Mouse (Mus musculus) heart, embryonic 15.5 days (tissue): ENCODE results near the gene Mtf2. TPM values are rescaled to one million over a fixed set of nuclear protein-coding genes. Genes with fewer than 3 reads are reported as not detected.
"Not testable (repeated sequence)": the region's sequence is repeated elsewhere in the genome, so short reads cannot be mapped to it uniquely, and the experiment has no call there.

Experiments
- ATAC-seq: fragments of 200-750 bp; cut with Nextera tagmentation; replicated peaks from 2 replicates; pipeline ENCODE4 v1.8.0; 2017; ENCODE audit warnings: low read depth, moderate TSS enrichment; ENCODE audit not compliant: insufficient number of reproducible peaks, insufficient read depth, low FRiP score
- H3K27ac ChIP-seq: fragments of 300-500 bp; sonication (generic); 2 replicates; pipeline ENCODE4 v1.5.1; 2015; ENCODE audit warnings: mild to moderate bottlenecking, inconsistent platforms
- H3K27me3 ChIP-seq: fragments of 300-500 bp; sonication (generic); 2 replicates; pipeline ENCODE4 v1.6.1; 2015; ENCODE audit warnings: inconsistent platforms
- H3K36me3 ChIP-seq: fragments of 300-500 bp; sonication (generic); 2 replicates; pipeline ENCODE4 v1.6.1; 2015; ENCODE audit warnings: mild to moderate bottlenecking, inconsistent platforms
- H3K4me1 ChIP-seq: fragments of 300-500 bp; sonication (generic); replicated peaks from 2 replicates; pipeline ENCODE4 v1.6.1; 2015; ENCODE audit warnings: inconsistent platforms
- H3K4me2 ChIP-seq: fragments of 300-500 bp; sonication (generic); 2 replicates; pipeline ENCODE4 v1.6.1; 2015; ENCODE audit warnings: inconsistent platforms, mild to moderate bottlenecking, moderate library complexity
- H3K4me3 ChIP-seq: fragments of 300-500 bp; sonication (generic); 2 replicates; pipeline ENCODE4 v1.5.1; 2015; ENCODE audit warnings: mild to moderate bottlenecking, inconsistent platforms
- H3K9ac ChIP-seq: fragments of 300-500 bp; sonication (generic); 2 replicates; pipeline ENCODE4 v1.6.1; 2015; ENCODE audit warnings: mild to moderate bottlenecking, inconsistent platforms
- H3K9me3 ChIP-seq: fragments of 300-500 bp; sonication (generic); replicated peaks from 2 replicates; pipeline ENCODE4 v1.6.1; 2016; ENCODE audit warnings: inconsistent platforms
- WGBS: fragments of 180-500 bp; shearing (Covaris S2); methylation state at CpG from one replicate; pipeline ENCODE4 v1.1.7; 2015; ENCODE audit warnings: mixed read lengths; 5-methylcytosine and 5-hydroxymethylcytosine counted together
- polyA plus RNA-seq: library from polyadenylated mRNA; unstranded; fragments of >200 nt; fragmentation: Nextera tagmentation; extraction: Ambion mirVana; gene quantifications from 2 replicates; pipeline ENCODE4 v1.2.1, GENCODE M21; 2015

The Mtf2 gene
- polyA plus RNA-seq, 1 experiment from 2014 or later, result 53.0 TPM

DNA sequence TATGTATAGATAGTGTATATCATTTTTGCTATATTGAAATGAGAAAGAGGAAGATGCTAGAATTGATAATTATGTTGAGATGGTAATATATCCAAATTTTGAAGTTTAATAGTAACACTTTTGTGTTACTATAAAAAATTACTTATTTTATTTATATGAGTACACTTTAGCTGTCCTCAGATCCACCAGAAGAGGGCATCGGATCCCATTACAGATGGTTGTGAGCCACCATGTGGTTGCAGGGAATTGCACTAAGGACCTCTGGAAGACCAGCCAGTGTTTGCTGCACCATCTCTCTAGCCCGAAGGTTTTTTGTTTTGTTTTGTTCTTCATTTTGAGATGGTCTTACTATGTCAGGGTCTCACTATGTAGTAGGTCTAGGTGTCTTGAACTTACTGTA lies 20.0 kb downstream of the Mtf2 start:
- no peaks in the 10 kb centered on the region for H3K9me3 ChIP-seq
- no peaks in the 10 kb centered on the region for H3K27me3 ChIP-seq
- no peak for ATAC-seq
- H3K27ac ChIP-seq, result no peak overlapping the region
- peaks cover 38% of the 10 kb centered on the region for H3K36me3 ChIP-seq
- H3K4me2 ChIP-seq, result no peak overlapping the region
- WGBS, result 93% methylated on average over 2 of the region's 2 CpGs
- H3K9ac ChIP-seq, result no peak overlapping the region
- H3K4me1 ChIP-seq, result no peaks in the 10 kb centered on the region
- H3K4me3 ChIP-seq, result no peak overlapping the region

DNA sequence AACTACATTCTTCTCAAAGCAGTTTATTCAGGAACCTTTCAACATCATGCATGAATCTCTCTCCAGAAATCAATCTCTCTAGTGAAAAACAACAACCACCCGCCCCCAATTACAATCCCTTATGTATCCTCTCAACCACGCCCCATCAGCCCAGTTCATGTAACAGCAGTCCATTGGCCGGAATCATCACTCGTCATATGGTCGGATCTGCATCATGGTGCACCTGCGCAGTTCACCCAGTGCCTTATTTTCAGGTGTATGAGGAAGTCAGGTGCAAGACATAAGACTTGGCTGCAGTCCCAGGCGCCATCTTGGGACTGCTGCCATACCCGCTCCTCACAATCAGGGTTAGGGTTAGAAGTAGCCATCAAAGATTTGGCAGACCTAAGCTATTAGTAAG lies 27.3 kb downstream of the Mtf2 start:
- H3K27me3 ChIP-seq, H3K9me3 ChIP-seq, H3K4me1 ChIP-seq, H3K4me2 ChIP-seq, H3K9ac ChIP-seq, H3K4me3 ChIP-seq, ATAC-seq, H3K27ac ChIP-seq: not testable (repeated sequence)
- peaks cover 54% of the 10 kb centered on the region for H3K36me3 ChIP-seq
- 97% methylated on average over 8 of the region's 8 CpGs for WGBS

DNA sequence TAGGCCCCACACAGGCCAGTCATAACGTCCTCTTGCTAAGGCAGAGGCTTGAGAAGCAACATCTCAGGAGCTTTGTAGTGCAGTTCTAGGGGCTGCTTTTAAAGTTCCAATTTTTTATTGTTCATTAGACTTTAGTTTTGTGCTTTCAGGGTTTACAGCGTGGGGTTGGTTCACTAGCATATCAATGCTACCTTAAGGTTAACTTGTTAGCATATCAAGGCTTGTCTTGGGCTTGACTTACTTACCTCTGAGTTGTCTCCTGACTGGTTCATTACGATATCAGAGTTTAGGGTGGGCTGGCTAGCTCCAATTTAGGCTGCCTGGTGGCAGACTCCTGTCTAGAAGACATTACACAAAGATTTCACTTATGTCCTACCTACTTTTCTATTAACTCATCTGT lies 32.2 kb downstream of the Mtf2 start:
- ATAC-seq, result no peak
- no peak overlapping the region for H3K4me3 ChIP-seq
- H3K9ac ChIP-seq, result no peak overlapping the region
- H3K27ac ChIP-seq, result no peak overlapping the region
- H3K27me3 ChIP-seq, result no peaks in the 10 kb centered on the region
- no peaks in the 10 kb centered on the region for H3K9me3 ChIP-seq
- peaks cover 34% of the 10 kb centered on the region for H3K36me3 ChIP-seq
- 95% methylated on average over 3 of the region's 3 CpGs for WGBS
- no peaks in the 10 kb centered on the region for H3K4me1 ChIP-seq
- no peak overlapping the region for H3K4me2 ChIP-seq

DNA sequence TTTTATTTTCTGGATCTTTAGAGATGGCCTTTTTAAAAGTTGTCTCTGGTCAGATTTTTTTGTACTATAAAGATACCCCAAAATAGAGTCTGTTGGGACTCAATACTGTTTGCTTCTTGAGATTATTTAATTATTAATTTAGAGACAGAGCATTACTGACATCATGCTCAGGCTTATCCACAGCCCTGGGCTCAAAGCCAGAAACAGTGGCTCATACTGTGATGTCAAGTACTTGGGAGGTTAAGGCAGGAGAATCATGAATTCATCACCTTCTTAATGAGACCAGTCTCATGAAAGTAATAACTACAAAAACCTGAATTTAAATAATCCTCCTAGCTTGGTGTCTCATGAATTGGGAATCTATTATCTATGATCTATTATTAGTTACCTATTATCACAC lies 34.7 kb downstream of the Mtf2 start:
- no peak overlapping the region for H3K27ac ChIP-seq
- no peak overlapping the region for H3K4me2 ChIP-seq
- H3K36me3 ChIP-seq, result peaks cover 40% of the 10 kb centered on the region
- no peak overlapping the region for H3K9ac ChIP-seq
- no peaks in the 10 kb centered on the region for H3K9me3 ChIP-seq
- no peaks in the 10 kb centered on the region for H3K4me1 ChIP-seq
- no peaks in the 10 kb centered on the region for H3K27me3 ChIP-seq
- H3K4me3 ChIP-seq, result no peak overlapping the region
- no peak for ATAC-seq

DNA sequence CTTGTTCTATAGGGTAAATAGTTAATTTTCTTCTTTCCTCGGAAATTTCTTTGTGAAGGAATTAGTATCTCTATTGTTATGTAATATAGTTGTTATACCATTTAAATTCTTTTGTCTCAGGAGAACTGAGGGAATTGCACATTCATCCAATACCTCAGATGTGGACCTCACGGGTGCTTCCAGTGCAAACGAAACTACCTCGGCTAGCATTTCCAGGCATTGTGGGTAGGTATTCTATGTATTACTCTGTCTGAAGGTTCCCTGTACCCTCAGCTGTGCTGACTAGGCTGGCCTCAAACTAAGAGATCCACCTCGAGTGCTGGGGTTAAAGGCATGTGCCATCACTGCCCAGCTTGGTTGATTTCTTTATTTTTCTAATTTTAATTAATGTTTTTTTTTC lies 38.8 kb downstream of the Mtf2 start:
- 85% methylated on average over 5 of the region's 5 CpGs for WGBS
- Histone ChIP-seq H3K4me1 (no peaks in the 10 kb centered on the region), H3K4me2 (no peak overlapping the region), H3K36me3 (peaks cover 46% of the 10 kb centered on the region), H3K27ac (no peak overlapping the region), H3K27me3 (no peaks in the 10 kb centered on the region), H3K9ac (no peak overlapping the region), H3K4me3 (no peak overlapping the region), H3K9me3 (no peaks in the 10 kb centered on the region)
- ATAC-seq, result no peak

DNA sequence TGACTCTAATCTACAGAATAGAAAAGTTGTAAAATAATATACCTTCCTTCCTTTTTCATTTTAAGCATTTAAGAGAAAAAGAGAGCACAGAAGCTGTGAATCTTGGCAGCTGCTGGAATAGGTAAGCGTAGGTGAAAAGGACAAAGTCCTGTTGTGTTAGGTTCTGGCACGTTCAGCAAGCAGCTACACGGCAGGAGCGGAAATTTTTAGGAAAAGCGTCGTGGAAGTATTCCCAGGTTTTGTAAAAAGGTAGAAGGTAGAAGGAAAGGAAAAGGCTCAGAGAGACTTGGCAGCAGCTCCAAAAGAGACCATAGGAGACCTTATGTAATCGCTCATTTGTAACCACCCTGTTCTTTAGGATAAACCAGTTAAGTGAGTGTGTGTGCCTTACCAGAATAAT lies 43.9 kb downstream of the Mtf2 start:
- no peak overlapping the region for H3K4me2 ChIP-seq
- WGBS, result 94% methylated on average over 7 of the region's 7 CpGs
- H3K9ac ChIP-seq, result no peak overlapping the region
- no peaks in the 10 kb centered on the region for H3K9me3 ChIP-seq
- H3K4me3 ChIP-seq, result no peak overlapping the region
- H3K36me3 ChIP-seq, result peaks cover 26% of the 10 kb centered on the region
- no peaks in the 10 kb centered on the region for H3K27me3 ChIP-seq
- no peak for ATAC-seq
- no peak overlapping the region for H3K27ac ChIP-seq
- no peaks in the 10 kb centered on the region for H3K4me1 ChIP-seq

DNA sequence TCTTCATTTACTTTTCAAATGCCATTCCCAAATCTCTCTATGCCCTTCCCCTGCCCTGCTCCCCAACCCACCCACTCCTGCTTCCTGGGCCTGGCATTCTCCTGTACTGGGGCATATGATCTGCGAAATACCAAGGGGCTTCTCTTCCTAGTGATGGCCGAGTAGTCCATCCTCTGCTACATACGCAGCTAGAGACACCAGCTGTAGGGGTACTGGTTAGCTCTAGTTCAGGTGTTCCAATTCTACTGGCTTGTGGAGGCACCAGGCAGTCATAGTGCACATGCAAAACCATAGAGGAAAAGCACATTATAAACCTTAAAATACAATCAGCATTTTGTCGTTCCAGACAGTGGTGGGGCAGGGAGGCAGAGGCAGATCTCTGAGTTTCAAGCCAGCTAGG lies 52.2 kb downstream of the Mtf2 start:
- H3K4me3 ChIP-seq, result no peak overlapping the region
- no peak for ATAC-seq
- no peaks in the 10 kb centered on the region for H3K36me3 ChIP-seq
- H3K27me3 ChIP-seq, result no peaks in the 10 kb centered on the region
- H3K4me2 ChIP-seq, result no peak overlapping the region
- no peaks in the 10 kb centered on the region for H3K9me3 ChIP-seq
- no peaks in the 10 kb centered on the region for H3K4me1 ChIP-seq
- H3K27ac ChIP-seq, result no peak overlapping the region
- H3K9ac ChIP-seq, result no peak overlapping the region
- WGBS, result 87% methylated on average over 4 of the region's 4 CpGs

DNA sequence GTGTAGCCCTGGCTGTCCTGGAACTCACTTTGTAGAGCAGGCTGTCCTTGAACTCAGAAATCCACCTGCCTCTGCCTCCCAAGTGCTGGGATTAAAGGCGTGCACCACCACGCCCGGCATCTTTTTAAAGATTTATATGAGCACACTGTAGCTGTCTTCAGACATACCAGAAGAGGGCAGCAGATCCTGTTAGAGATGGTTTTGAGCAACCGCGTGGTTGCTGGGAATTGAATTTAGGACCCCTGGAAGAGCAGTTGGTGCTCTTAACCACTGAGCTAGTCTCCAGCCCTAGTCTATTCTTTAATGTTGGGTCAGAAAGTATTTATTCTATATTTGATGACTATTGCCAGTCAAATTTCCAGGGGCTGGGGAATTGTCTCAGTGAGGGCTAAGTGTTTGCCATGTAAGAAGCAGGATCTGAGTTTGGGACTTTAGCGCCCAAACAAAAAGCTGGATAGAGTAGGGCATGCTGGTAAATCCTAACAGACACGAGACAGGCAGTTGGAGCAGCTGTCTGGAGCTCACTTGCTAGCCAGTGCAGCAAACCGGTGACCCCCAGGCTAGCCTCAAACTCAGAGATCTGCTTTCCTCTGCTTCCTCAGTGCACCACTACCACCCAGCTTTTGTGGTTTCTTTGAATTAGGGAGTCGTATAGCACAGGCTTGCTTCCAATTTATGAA lies 54.9 kb downstream of the Mtf2 start:
- H3K27me3 ChIP-seq, result no peaks in the 10 kb centered on the region
- H3K4me2 ChIP-seq, result no peak overlapping the region
- H3K9me3 ChIP-seq, result no peaks in the 10 kb centered on the region
- no peak overlapping the region for H3K4me3 ChIP-seq
- no peak overlapping the region for H3K27ac ChIP-seq
- WGBS, result 80% methylated on average over 9 of the region's 9 CpGs
- H3K9ac ChIP-seq, result no peak overlapping the region
- H3K36me3 ChIP-seq, result 0 out of 2 replicates have a peak, but pooled peaks cover 3% of the 10 kb centered on the region
- no peak for ATAC-seq
- H3K4me1 ChIP-seq, result no peaks in the 10 kb centered on the region

DNA sequence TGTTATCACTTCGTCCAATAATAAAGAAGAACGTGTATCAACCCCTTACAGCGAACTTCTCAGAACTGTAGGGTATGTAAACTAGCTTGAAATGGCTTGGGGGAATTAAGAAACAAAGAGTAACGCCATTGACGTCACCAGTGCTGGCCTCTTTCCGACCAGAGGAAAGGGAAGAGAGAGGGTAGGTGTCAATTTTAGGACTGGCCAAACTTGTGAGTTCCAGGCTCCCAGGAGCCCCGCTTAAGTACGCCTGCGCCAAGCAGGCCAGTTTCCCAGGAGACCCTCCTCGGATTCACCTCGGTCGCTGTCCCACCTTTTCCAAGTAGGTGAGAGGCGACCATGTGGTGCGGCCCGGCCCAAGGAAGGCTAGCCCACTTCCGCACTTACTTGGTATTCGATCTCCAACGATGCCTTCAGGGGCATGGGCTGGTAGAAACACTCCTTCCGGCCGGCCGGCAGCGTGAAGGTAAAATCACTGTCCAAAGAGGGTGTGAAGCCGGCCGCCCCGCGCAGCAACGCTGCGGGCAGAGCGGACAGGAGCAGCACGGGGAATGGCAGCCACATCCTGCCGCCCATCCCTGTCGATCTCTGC lies 66.5 kb downstream of the Mtf2 start:
- Histone ChIP-seq H3K9ac (peak overlapping the region; percentile 80), H3K27ac (peak overlapping the region; percentile 88), H3K36me3 (peaks cover 17% of the 10 kb centered on the region; the same call in 1 of the 2 replicates), H3K4me3 (peak overlapping the region; percentile 70), H3K4me2 (peak overlapping the region; percentile 84), H3K9me3 (no peaks in the 10 kb centered on the region), H3K4me1 (peaks cover 9% of the 10 kb centered on the region; the same call in 1 of the 2 replicates), H3K27me3 (no peaks in the 10 kb centered on the region)
- 0% methylated on average over 32 of the region's 32 CpGs for WGBS
- ATAC-seq, result peak; percentile 29

DNA sequence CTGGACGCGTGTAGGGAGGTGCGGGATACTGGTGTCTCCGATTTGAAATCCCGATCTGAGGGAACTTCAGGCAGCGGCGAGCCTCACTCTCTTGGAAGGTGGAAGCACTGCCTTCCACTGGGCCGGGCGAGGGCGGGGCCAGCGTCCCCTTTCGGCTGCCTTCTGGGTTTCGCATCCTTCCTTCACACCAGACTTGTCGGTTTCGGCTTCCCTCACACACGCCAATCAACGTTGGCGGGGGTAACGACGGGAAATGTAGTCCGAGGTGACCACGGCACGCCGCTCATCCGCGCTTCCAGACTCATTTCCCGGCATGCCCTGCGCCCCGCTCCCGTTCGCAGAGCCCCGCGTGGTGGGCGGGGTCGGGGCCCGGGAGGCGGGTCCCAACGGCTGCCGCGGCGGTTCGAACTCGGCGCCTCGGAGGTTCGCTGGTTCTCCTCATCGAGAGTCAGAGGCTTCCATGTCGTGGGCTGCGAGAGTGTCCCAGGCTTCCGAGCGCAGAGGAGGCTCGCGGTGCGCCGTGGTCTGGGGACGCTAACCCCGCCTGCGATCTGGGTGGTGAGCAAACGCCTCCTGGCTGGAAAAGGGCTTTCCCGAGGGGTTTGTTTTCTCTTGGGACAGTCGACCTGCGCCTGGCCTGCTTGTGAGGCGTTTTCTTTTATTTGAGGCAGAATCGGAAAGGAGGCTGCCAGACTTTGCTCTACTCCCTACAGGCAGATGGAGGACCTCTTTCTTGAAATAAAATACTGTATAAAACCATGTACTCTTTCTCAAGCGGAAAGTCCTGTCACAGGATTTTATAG lies 67.2 kb downstream of the Mtf2 start, which contains the start of the genes Tmed5 and Ccdc18:
TSS of gene Tmed5 (minus strand) at position 180 of the 803 bp plus-strand sequence.
TSS of gene Ccdc18 (plus strand) at position 435 of the 803 bp plus-strand sequence.
- H3K4me2 ChIP-seq, result peak within 1 kb of the TSS; percentile 84
- peak; percentile 99 for ATAC-seq
- under 1% methylated on average over 65 of the region's 65 CpGs for WGBS

DNA sequence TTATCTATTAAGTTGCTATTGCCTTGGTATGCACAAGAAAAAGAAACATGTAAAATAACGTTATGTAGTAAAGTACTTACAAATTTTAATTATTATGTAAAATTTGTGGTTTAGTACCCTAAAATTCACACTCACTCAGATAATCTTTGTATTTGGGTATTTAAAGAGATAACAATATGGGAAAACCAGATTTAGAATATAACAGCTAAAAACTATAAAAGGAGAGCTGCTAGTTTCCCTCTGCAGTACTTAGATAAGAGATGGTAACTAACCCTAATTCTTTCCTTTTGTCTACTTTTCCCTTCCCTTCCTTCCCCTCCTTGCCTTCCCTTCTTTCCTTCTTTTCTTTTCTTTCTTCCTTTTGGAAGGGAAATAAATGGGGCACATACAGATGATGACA lies 87.1 kb downstream of the Mtf2 start:
- no peak for ATAC-seq
- no peak overlapping the region for H3K4me3 ChIP-seq
- H3K27ac ChIP-seq, result no peak overlapping the region
- H3K27me3 ChIP-seq, result no peaks in the 10 kb centered on the region
- no peak overlapping the region for H3K9ac ChIP-seq
- H3K4me2 ChIP-seq, result no peak overlapping the region
- no peaks in the 10 kb centered on the region for H3K4me1 ChIP-seq
- H3K36me3 ChIP-seq, result no peaks in the 10 kb centered on the region
- WGBS, result 91% methylated on average over 1 of the region's 1 CpGs
- no peaks in the 10 kb centered on the region for H3K9me3 ChIP-seq

More for the DNA sequence above, 67.2 kb downstream of the Mtf2 start, which contains the start of the genes Tmed5 and Ccdc18:
- Histone ChIP-seq H3K9ac (peak within 1 kb of the TSS; percentile 80), H3K27me3 (no peaks in the 10 kb centered on the region), H3K27ac (peak within 1 kb of the TSS; percentile 88), H3K36me3 (peaks cover 16% of the 10 kb centered on the region; the same call in 1 of the 2 replicates), H3K4me1 (peaks cover 9% of the 10 kb centered on the region; the same call in 1 of the 2 replicates), H3K9me3 (no peaks in the 10 kb centered on the region), H3K4me3 (peak within 1 kb of the TSS; percentile 70)
